Comparison of ENCODE assay signal across 9 mouse cellular contexts in genomic region chr2:152397004-152397589, GRCm38 (mm10). TPM values are rescaled to one million over a fixed set of nuclear protein-coding genes. Genes with fewer than 3 reads are reported as not detected.
DNase-seq lines count a peak whose midpoint lies in the region; ATAC-seq and TF ChIP-seq lines count a peak whose summit lies in the region.
"Had no signal": no experiment of that assay in that cellular context is flagged by ENCODE, and none has a peak within 500 bp of the region (broad histone marks: within the 10 kb centered on the region; RNA-seq: fewer than 3 reads in every experiment).

No protein-coding gene starts in this region.

- TF ChIP-seq CTCF in G1E (IDR thresholded peaks at IDR 0.05; ENCODE audit: low read depth, low read length) = no peak

- H3K4me2 ChIP-seq in lung, embryonic 16.5 days (ENCODE audit: low read depth, low read length) = peak overlapping the region; percentile 63

- under 1% methylated on average over 75 of the region's 77 CpGs for WGBS in hindbrain, embryonic 10.5 days
- WGBS in lung, embryonic 16.5 days = 0% methylated on average over 69 of the region's 77 CpGs

- no peak for ATAC-seq in G1E (ENCODE audit: extremely low read depth, insufficient number of reproducible peaks, low FRiP score, poor library complexity, severe bottlenecking)
- peak; percentile 22 for ATAC-seq in lung, embryonic 16.5 days (ENCODE audit: low read depth)

- H3K4me1 ChIP-seq in G1E (ENCODE audit: insufficient read depth, low read depth, low read length) = peaks cover 52% of the 10 kb centered on the region
- peaks cover 70% of the 10 kb centered on the region for H3K4me1 ChIP-seq in hindbrain, embryonic 10.5 days (replicated peaks)
- H3K4me1 ChIP-seq in lung, embryonic 16.5 days (replicated peaks; ENCODE audit: control insufficient read depth, insufficient read depth, low read length) = peaks cover 38% of the 10 kb centered on the region

- peaks cover 22% of the 10 kb centered on the region for H3K36me3 ChIP-seq in G1E (replicated peaks)
- H3K36me3 ChIP-seq in hindbrain, embryonic 10.5 days = peaks cover 14% of the 10 kb centered on the region
- peaks cover 4% of the 10 kb centered on the region for H3K36me3 ChIP-seq in lung, embryonic 16.5 days (ENCODE audit: control insufficient read depth, insufficient read depth, low read length)

- peak; percentile 56 for DNase-seq in G1E (ENCODE audit: low spot score)
- DNase-seq in cerebellum, adult 11-12 months = peak; percentile 80
- peak; percentile 67 for DNase-seq in forelimb bud, embryonic 11.5 days (ENCODE audit: low read depth, low spot score)
- peak; percentile 83 for DNase-seq in hindbrain, embryonic 10.5 days (ENCODE audit: low spot score)
- peak; percentile 79 to 87 for DNase-seq in layer of hippocampus, postnatal 10 days (ENCODE audit: low spot score in 2 of 2)
- DNase-seq in retina, postnatal 1 day = peak; percentile 91
- peak; percentile 67 to 76 for DNase-seq in thymus, postnatal 36 days

- H3K4me3 ChIP-seq in G1E (ENCODE audit: low read depth, low read length) = peak overlapping the region; percentile 79
- H3K4me3 ChIP-seq in hindbrain, embryonic 10.5 days = peak overlapping the region; percentile 94
- H3K4me3 ChIP-seq in lung, embryonic 16.5 days (ENCODE audit: low read length) = peak overlapping the region; percentile 86

- peak overlapping the region; percentile 98 for H3K9ac ChIP-seq in lung, embryonic 16.5 days (ENCODE audit: low read length)

- H3K27ac ChIP-seq in hindbrain, embryonic 10.5 days = peak overlapping the region; percentile 98
- peak overlapping the region; percentile 99 for H3K27ac ChIP-seq in lung, embryonic 16.5 days (ENCODE audit: low read length)

- H3K9me3 ChIP-seq in G1E (replicated peaks) = peaks cover 20% of the 10 kb centered on the region
- H3K9me3 ChIP-seq in hindbrain, embryonic 10.5 days = no peaks in the 10 kb centered on the region
- no peaks in the 10 kb centered on the region for H3K9me3 ChIP-seq in lung, embryonic 16.5 days (ENCODE audit: control insufficient read depth, low read length)

- H3K27me3 ChIP-seq in G1E (ENCODE audit: insufficient read depth, low read length) = peaks cover 31% of the 10 kb centered on the region
- peaks cover 10% of the 10 kb centered on the region; the same call in 1 of the 2 replicates for H3K27me3 ChIP-seq in hindbrain, embryonic 10.5 days (ENCODE audit: insufficient read depth, poor library complexity, severe bottlenecking)
- no peaks in the 10 kb centered on the region for H3K27me3 ChIP-seq in lung, embryonic 16.5 days (ENCODE audit: control insufficient read depth, insufficient read depth, low read depth, low read length)

RNA-seq across cellular contexts. Expression of gene Sox12, which starts 0.8 kb away (rescaled TPM):
- 29.4 and 34.4 TPM in 2 replicates for total RNA-seq in G1E (2014; fragmentation: Nextera tagmentation)
- total RNA-seq in G1E (2017) = 0.98 and 1.7 TPM in 2 replicates
- polyA plus RNA-seq in G1E (2012) = 60.0 and 62.8 TPM in 2 replicates
- 9.5 and 11.1 TPM in 2 replicates for polyA plus RNA-seq in hindbrain, embryonic 10.5 days (2016; fragmentation: Nextera tagmentation; extraction: Ambion mirVana)
- total RNA-seq in layer of hippocampus, postnatal 10 days (2021) = 10 to 100 TPM; 37.5 to 38.1 TPM
- polyA plus RNA-seq in lung, embryonic 16.5 days (2015; fragmentation: Nextera tagmentation; extraction: Ambion mirVana) = 7.4 and 8.1 TPM in 2 replicates

RNA-seq across cellular contexts. Expression of gene Zcchc3, which starts 17.7 kb away (rescaled TPM):
- total RNA-seq in G1E (2014; fragmentation: Nextera tagmentation) (21.1 and 23.7 TPM in 2 replicates), G1E (2017) (12.4 and 12.9 TPM in 2 replicates)
- 21.8 and 22.8 TPM in 2 replicates for polyA plus RNA-seq in G1E (2012)
- polyA plus RNA-seq in hindbrain, embryonic 10.5 days (2016; fragmentation: Nextera tagmentation; extraction: Ambion mirVana) = 45.9 and 47.9 TPM in 2 replicates
- total RNA-seq in layer of hippocampus, postnatal 10 days (2021) = 10 to 100 TPM in 1 of 2 experiments, 1 to 10 TPM in 1; 9.9 to 12.1 TPM
- polyA plus RNA-seq in lung, embryonic 16.5 days (2015; fragmentation: Nextera tagmentation; extraction: Ambion mirVana) = 22.2 and 25.9 TPM in 2 replicates

RNA-seq across cellular contexts. Expression of gene 6820408C15Rik, which starts 18.3 kb away (rescaled TPM):
- total RNA-seq in G1E (2014; fragmentation: Nextera tagmentation) (2.1 and 3.8 TPM in 2 replicates), G1E (2017) (0.49 and 0.64 TPM in 2 replicates)
- polyA plus RNA-seq in G1E (2012) = 0.17 and 0.18 TPM in 2 replicates
- 1.3 and 3.3 TPM in 2 replicates for polyA plus RNA-seq in hindbrain, embryonic 10.5 days (2016; fragmentation: Nextera tagmentation; extraction: Ambion mirVana)
- 1 to 10 TPM; 3.5 to 4.3 TPM for total RNA-seq in layer of hippocampus, postnatal 10 days (2021)
- polyA plus RNA-seq in lung, embryonic 16.5 days (2015; fragmentation: Nextera tagmentation; extraction: Ambion mirVana) = 8.5 and 10.5 TPM in 2 replicates
- polyA plus RNA-seq: large intestine, adult 2 months had no signal

RNA-seq across cellular contexts. Expression of gene Nrsn2, which starts 20.7 kb away (rescaled TPM):
- total RNA-seq in G1E (2014; fragmentation: Nextera tagmentation) = not detected in 2 replicates
- 0.17 TPM in 1 of 2 replicates, not detected in the other for total RNA-seq in G1E (2017)
- not detected in 2 replicates for polyA plus RNA-seq in G1E (2012)
- polyA plus RNA-seq in hindbrain, embryonic 10.5 days (2016; fragmentation: Nextera tagmentation; extraction: Ambion mirVana) = 1.4 and 5.1 TPM in 2 replicates
- total RNA-seq in layer of hippocampus, postnatal 10 days (2021) = 10 to 100 TPM; 35.3 to 35.4 TPM
- 0.40 and 0.62 TPM in 2 replicates for polyA plus RNA-seq in lung, embryonic 16.5 days (2015; fragmentation: Nextera tagmentation; extraction: Ambion mirVana)

RNA-seq across cellular contexts. Expression of gene Trib3, which starts 53.3 kb away (rescaled TPM):
- total RNA-seq in G1E (2014; fragmentation: Nextera tagmentation) = 24.5 and 25.0 TPM in 2 replicates
- 1.9 and 2.1 TPM in 2 replicates for total RNA-seq in G1E (2017)
- 17.8 and 24.9 TPM in 2 replicates for polyA plus RNA-seq in G1E (2012)
- 1.3 and 3.0 TPM in 2 replicates for polyA plus RNA-seq in hindbrain, embryonic 10.5 days (2016; fragmentation: Nextera tagmentation; extraction: Ambion mirVana)
- total RNA-seq in layer of hippocampus, postnatal 10 days (2021) = under 1 TPM; 0.30 to 0.58 TPM
- 5.0 and 5.2 TPM in 2 replicates for polyA plus RNA-seq in lung, embryonic 16.5 days (2015; fragmentation: Nextera tagmentation; extraction: Ambion mirVana)
